Mouse (Mus musculus): Measurements from ENCODE around the gene Ngb. TPM values are rescaled to one million over a fixed set of nuclear protein-coding genes. Genes with fewer than 3 reads are reported as not detected.
A peak's percentile ranks its signal among the peaks of the same experiment; 100 is the strongest.

Ngb gene
- polyA plus RNA-seq, 1 experiment from 2014 or later, result 6.2 TPM

- no peak overlapping the region for H3K4me3 ChIP-seq
- no peaks in the 10 kb centered on the region for H3K9me3 ChIP-seq
- ATAC-seq (replicated peaks), result no peak
- 73% methylated on average over 2 of the region's 2 CpGs for WGBS
- peaks cover 11% of the 10 kb centered on the region; the same call in 1 of the 2 replicates for H3K36me3 ChIP-seq (replicated peaks)
- H3K27me3 ChIP-seq (replicated peaks), result no peaks in the 10 kb centered on the region
- H3K9ac ChIP-seq, result no peak overlapping the region
- no peak overlapping the region for H3K4me2 ChIP-seq
- no peaks in the 10 kb centered on the region for H3K4me1 ChIP-seq
- H3K27ac ChIP-seq, result no peak overlapping the region
Observed at GRCm38 (mm10) chr12:87131181-87131580, 28.8 kb upstream of the Ngb start.

GRCm38 (mm10) chr12:87130224-87130623, 27.9 kb upstream of the Ngb start:
- H3K27me3 ChIP-seq (replicated peaks), result no peaks in the 10 kb centered on the region
- no peaks in the 10 kb centered on the region for H3K9me3 ChIP-seq
- no peak overlapping the region for H3K9ac ChIP-seq
- ATAC-seq (replicated peaks), result no peak
- H3K4me3 ChIP-seq, result no peak overlapping the region
- WGBS, result 96% methylated on average over 4 of the region's 4 CpGs
- peaks cover 11% of the 10 kb centered on the region; the same call in 1 of the 2 replicates for H3K36me3 ChIP-seq (replicated peaks)
- H3K27ac ChIP-seq, result no peak overlapping the region
- no peaks in the 10 kb centered on the region for H3K4me1 ChIP-seq
- H3K4me2 ChIP-seq, result no peak overlapping the region

GRCm38 (mm10) chr12:87127256-87127655, 24.9 kb upstream of the Ngb start:
- H3K4me1 ChIP-seq, result no peaks in the 10 kb centered on the region
- H3K9ac ChIP-seq, result no peak overlapping the region
- H3K27ac ChIP-seq, result no peak overlapping the region
- no peaks in the 10 kb centered on the region for H3K27me3 ChIP-seq (replicated peaks)
- WGBS, result 62% methylated on average over 4 of the region's 4 CpGs
- no peak overlapping the region for H3K4me2 ChIP-seq
- H3K4me3 ChIP-seq, result no peak overlapping the region
- H3K9me3 ChIP-seq, result no peaks in the 10 kb centered on the region
- no peak for ATAC-seq (replicated peaks)
- peaks cover 8% of the 10 kb centered on the region; the same call in 1 of the 2 replicates for H3K36me3 ChIP-seq (replicated peaks)

- H3K27ac ChIP-seq, result no peak overlapping the region
- no peaks in the 10 kb centered on the region for H3K9me3 ChIP-seq
- H3K4me2 ChIP-seq, result no peak overlapping the region
- WGBS, result 96% methylated on average over 4 of the region's 4 CpGs
- H3K36me3 ChIP-seq (replicated peaks), result peaks cover 15% of the 10 kb centered on the region
- H3K4me1 ChIP-seq, result no peaks in the 10 kb centered on the region
- no peak for ATAC-seq (replicated peaks)
- H3K4me3 ChIP-seq, result no peak overlapping the region
- H3K9ac ChIP-seq, result no peak overlapping the region
- no peaks in the 10 kb centered on the region for H3K27me3 ChIP-seq (replicated peaks)
Observed at GRCm38 (mm10) chr12:87121918-87122589, 19.7 kb upstream of the Ngb start.

GRCm38 (mm10) chr12:87107357-87107977, 5.1 kb upstream of the Ngb start:
- H3K36me3 ChIP-seq (replicated peaks), result peaks cover 4% of the 10 kb centered on the region; the same call in 1 of the 2 replicates

GRCm38 (mm10) chr12:87104796-87105195, 2.5 kb upstream of the Ngb start:
- H3K4me1 ChIP-seq, result peaks cover 17% of the 10 kb centered on the region
- H3K9ac ChIP-seq, result no peak overlapping the region
- 90% methylated on average over 4 of the region's 4 CpGs for WGBS
- peaks cover 14% of the 10 kb centered on the region; the same call in 1 of the 2 replicates for H3K27me3 ChIP-seq (replicated peaks)
- peaks cover 1% of the 10 kb centered on the region; the same call in 1 of the 2 replicates for H3K36me3 ChIP-seq (replicated peaks)
- H3K9me3 ChIP-seq, result no peaks in the 10 kb centered on the region
- ATAC-seq (replicated peaks), result no peak
- H3K4me2 ChIP-seq, result no peak overlapping the region
- no peak overlapping the region for H3K27ac ChIP-seq
- H3K4me3 ChIP-seq, result no peak overlapping the region

More at GRCm38 (mm10) chr12:87107357-87107977, 5.1 kb upstream of the Ngb start:
- H3K9ac ChIP-seq, result no peak overlapping the region
- peaks cover 8% of the 10 kb centered on the region for H3K4me1 ChIP-seq
- H3K27me3 ChIP-seq (replicated peaks), result 0 out of 2 replicates have a peak, but pooled peaks cover 5% of the 10 kb centered on the region
- ATAC-seq (replicated peaks), result peak; percentile 60
- no peaks in the 10 kb centered on the region for H3K9me3 ChIP-seq
- H3K4me2 ChIP-seq, result no peak overlapping the region
- no peak overlapping the region for H3K4me3 ChIP-seq
- WGBS, result 29% methylated on average over 3 of the region's 3 CpGs
- H3K27ac ChIP-seq, result peak overlapping the region; percentile 43; the same call in 1 of the 2 replicates

- peaks cover 14% of the 10 kb centered on the region; the same call in 1 of the 2 replicates for H3K27me3 ChIP-seq (replicated peaks)
- H3K4me3 ChIP-seq, result no peak overlapping the region
- ATAC-seq (replicated peaks), result no peak
- WGBS, result 92% methylated on average over 4 of the region's 4 CpGs
- H3K36me3 ChIP-seq (replicated peaks), result no peaks in the 10 kb centered on the region; the same call in 1 of the 2 replicates
- peaks cover 17% of the 10 kb centered on the region for H3K4me1 ChIP-seq
- no peaks in the 10 kb centered on the region for H3K9me3 ChIP-seq
- no peak overlapping the region for H3K27ac ChIP-seq
- no peak overlapping the region for H3K4me2 ChIP-seq
- no peak overlapping the region for H3K9ac ChIP-seq
Observed at GRCm38 (mm10) chr12:87103471-87103870, 1.1 kb upstream of the Ngb start.

GRCm38 (mm10) chr12:87100331-87100730, 2.0 kb downstream of the Ngb start:
- no peak overlapping the region for H3K4me2 ChIP-seq
- H3K4me1 ChIP-seq, result peaks cover 9% of the 10 kb centered on the region
- no peak overlapping the region for H3K27ac ChIP-seq
- H3K9ac ChIP-seq, result no peak overlapping the region
- ATAC-seq (replicated peaks), result no peak
- H3K27me3 ChIP-seq (replicated peaks), result peaks cover 14% of the 10 kb centered on the region; the same call in 1 of the 2 replicates
- H3K9me3 ChIP-seq, result no peaks in the 10 kb centered on the region
- no peaks in the 10 kb centered on the region for H3K36me3 ChIP-seq (replicated peaks)
- H3K4me3 ChIP-seq, result no peak overlapping the region
- 88% methylated on average over 4 of the region's 4 CpGs for WGBS

- Histone ChIP-seq H3K4me1 (no peaks in the 10 kb centered on the region), H3K4me3 (no peak overlapping the region), H3K9ac (no peak overlapping the region), H3K36me3 (replicated peaks) (no peaks in the 10 kb centered on the region), H3K27ac (no peak overlapping the region), H3K27me3 (replicated peaks) (no peaks in the 10 kb centered on the region), H3K9me3 (no peaks in the 10 kb centered on the region), H3K4me2 (no peak overlapping the region)
- ATAC-seq (replicated peaks), result no peak
- 75% methylated on average over 6 of the region's 6 CpGs for WGBS
Observed at GRCm38 (mm10) chr12:87093671-87094070, 8.7 kb downstream of the Ngb start.

- no peaks in the 10 kb centered on the region for H3K36me3 ChIP-seq (replicated peaks)
- H3K4me2 ChIP-seq, result no peak overlapping the region
Observed at GRCm38 (mm10) chr12:87093249-87093648, 9.1 kb downstream of the Ngb start.

GRCm38 (mm10) chr12:87091916-87092315, 10.4 kb downstream of the Ngb start:
- no peak for ATAC-seq (replicated peaks)
- Histone ChIP-seq H3K27me3 (replicated peaks) (no peaks in the 10 kb centered on the region), H3K9me3 (no peaks in the 10 kb centered on the region), H3K4me1 (no peaks in the 10 kb centered on the region), H3K9ac (no peak overlapping the region), H3K4me3 (no peak overlapping the region), H3K36me3 (replicated peaks) (no peaks in the 10 kb centered on the region), H3K4me2 (no peak overlapping the region), H3K27ac (no peak overlapping the region)
- WGBS, result 94% methylated on average over 2 of the region's 2 CpGs

More at GRCm38 (mm10) chr12:87093249-87093648, 9.1 kb downstream of the Ngb start:
- H3K4me3 ChIP-seq, result no peak overlapping the region
- no peaks in the 10 kb centered on the region for H3K4me1 ChIP-seq
- no peaks in the 10 kb centered on the region for H3K9me3 ChIP-seq
- ATAC-seq (replicated peaks), result no peak
- WGBS, result 77% methylated on average over 4 of the region's 4 CpGs
- H3K27me3 ChIP-seq (replicated peaks), result no peaks in the 10 kb centered on the region
- H3K9ac ChIP-seq, result no peak overlapping the region
- no peak overlapping the region for H3K27ac ChIP-seq

- 81% methylated on average over 2 of the region's 2 CpGs for WGBS
- Histone ChIP-seq H3K4me1 (no peaks in the 10 kb centered on the region), H3K4me3 (no peak overlapping the region), H3K27ac (no peak overlapping the region), H3K4me2 (no peak overlapping the region), H3K36me3 (replicated peaks) (0 out of 2 replicates have a peak, but pooled peaks cover 2% of the 10 kb centered on the region), H3K9ac (no peak overlapping the region), H3K9me3 (no peaks in the 10 kb centered on the region), H3K27me3 (replicated peaks) (no peaks in the 10 kb centered on the region)
- ATAC-seq (replicated peaks), result no peak
Observed at GRCm38 (mm10) chr12:87089701-87090100, 12.6 kb downstream of the Ngb start.

Measured in midbrain, embryonic 15.5 days (tissue).